Mouse (Mus musculus): ENCODE measurements at regions not wholly inside any gene's neighbourhood (a gene's known extent, or its start where the extent isn't known, plus 50 kb on each side); places are given as distances from the start of the nearest gene placed in this dataset.

DNA sequence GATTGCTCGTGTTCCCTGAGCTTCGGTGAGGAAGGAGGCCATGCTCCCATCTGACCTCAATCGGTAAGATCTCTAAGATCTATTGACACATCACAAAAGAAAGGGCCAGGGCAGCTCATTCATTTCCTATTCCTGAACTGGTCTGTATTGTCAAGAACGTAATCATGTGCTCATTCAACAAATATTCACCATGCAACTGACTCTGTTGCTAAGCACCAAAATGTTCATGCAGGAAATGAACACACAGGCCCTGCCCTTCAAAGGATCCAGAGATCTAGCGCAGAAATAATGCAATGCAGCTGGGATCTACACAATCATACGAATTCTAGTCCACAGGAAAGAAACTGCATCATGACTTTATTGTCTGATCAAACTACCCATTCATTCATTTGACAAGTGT, 413.3 kb downstream of the Lrig3 start:
- peaks cover 10% of the 10 kb centered on the region; the same call in 1 of the 2 replicates for H3K4me1 ChIP-seq (ENCODE audit: control insufficient read depth, insufficient read depth, low read length)
- H3K27me3 ChIP-seq (ENCODE audit: control insufficient read depth, insufficient read depth, low read length) = no peaks in the 10 kb centered on the region
- H3K36me3 ChIP-seq (ENCODE audit: control insufficient read depth, insufficient read depth, low read length) = no peaks in the 10 kb centered on the region
- WGBS = 15% methylated on average over 6 of the region's 6 CpGs
- DNase-seq (peak; percentile 46), ATAC-seq (ENCODE audit: low FRiP score, low TSS enrichment) (no peak)
- no peaks in the 10 kb centered on the region for H3K9me3 ChIP-seq (ENCODE audit: control insufficient read depth, low read length)
- no peak overlapping the region for H3K4me2 ChIP-seq (ENCODE audit: low read length)
- H3K27ac ChIP-seq (replicated peaks; ENCODE audit: low read depth, low read length) = 0 out of 2 replicates have a peak overlapping the region, but pooled peaks have one; percentile 17
- H3K9ac ChIP-seq (replicated peaks; ENCODE audit: low read length) = no peak overlapping the region
- H3K4me3 ChIP-seq (replicated peaks; ENCODE audit: low read depth, low read length) = no peak overlapping the region

GRCm38 (mm10) chr10:126373906-126374305, 407.9 kb downstream of the Lrig3 start:
- no peak for ATAC-seq (ENCODE audit: low FRiP score, low TSS enrichment)
- DNase-seq = no peak
- Histone ChIP-seq H3K4me3 (replicated peaks; ENCODE audit: low read depth, low read length) (no peak overlapping the region), H3K27ac (replicated peaks; ENCODE audit: low read depth, low read length) (no peak overlapping the region), H3K9me3 (ENCODE audit: control insufficient read depth, low read length) (no peaks in the 10 kb centered on the region), H3K4me2 (ENCODE audit: low read length) (no peak overlapping the region), H3K36me3 (ENCODE audit: control insufficient read depth, insufficient read depth, low read length) (no peaks in the 10 kb centered on the region), H3K4me1 (ENCODE audit: control insufficient read depth, insufficient read depth, low read length) (0 out of 2 replicates have a peak, but pooled peaks cover 5% of the 10 kb centered on the region), H3K27me3 (ENCODE audit: control insufficient read depth, insufficient read depth, low read length) (no peaks in the 10 kb centered on the region), H3K9ac (replicated peaks; ENCODE audit: low read length) (no peak overlapping the region)
- WGBS = 66% methylated on average over 6 of the region's 6 CpGs

DNA sequence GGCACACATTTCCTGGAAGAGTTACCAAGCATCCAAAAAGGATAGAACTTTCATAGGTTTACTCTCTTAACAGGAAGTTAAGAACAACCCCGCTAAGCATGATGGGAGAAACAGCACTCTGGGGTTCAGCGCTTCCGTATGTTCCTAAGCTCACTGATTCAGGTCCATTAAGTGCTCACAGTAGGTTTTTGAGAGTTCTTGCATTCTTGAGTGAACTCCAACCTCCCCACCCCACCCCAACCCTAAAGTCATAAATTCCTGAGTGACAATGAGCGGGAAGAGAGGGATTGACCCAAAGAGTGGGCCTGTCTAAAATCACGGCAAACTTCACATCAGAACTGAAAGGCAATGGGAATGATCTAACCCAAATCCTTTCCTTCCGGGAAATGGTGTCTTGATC, 405.9 kb downstream of the Lrig3 start:
- Histone ChIP-seq H3K9ac (replicated peaks; ENCODE audit: low read length) (no peak overlapping the region), H3K9me3 (ENCODE audit: control insufficient read depth, low read length) (no peaks in the 10 kb centered on the region), H3K27ac (replicated peaks; ENCODE audit: low read depth, low read length) (no peak overlapping the region), H3K36me3 (ENCODE audit: control insufficient read depth, insufficient read depth, low read length) (no peaks in the 10 kb centered on the region), H3K4me2 (ENCODE audit: low read length) (no peak overlapping the region), H3K27me3 (ENCODE audit: control insufficient read depth, insufficient read depth, low read length) (no peaks in the 10 kb centered on the region), H3K4me3 (replicated peaks; ENCODE audit: low read depth, low read length) (no peak overlapping the region), H3K4me1 (ENCODE audit: control insufficient read depth, insufficient read depth, low read length) (0 out of 2 replicates have a peak, but pooled peaks cover 4% of the 10 kb centered on the region)
- 92% methylated on average over 6 of the region's 6 CpGs for WGBS
- DNase-seq = no peak
- no peak for ATAC-seq (ENCODE audit: low FRiP score, low TSS enrichment)

DNA sequence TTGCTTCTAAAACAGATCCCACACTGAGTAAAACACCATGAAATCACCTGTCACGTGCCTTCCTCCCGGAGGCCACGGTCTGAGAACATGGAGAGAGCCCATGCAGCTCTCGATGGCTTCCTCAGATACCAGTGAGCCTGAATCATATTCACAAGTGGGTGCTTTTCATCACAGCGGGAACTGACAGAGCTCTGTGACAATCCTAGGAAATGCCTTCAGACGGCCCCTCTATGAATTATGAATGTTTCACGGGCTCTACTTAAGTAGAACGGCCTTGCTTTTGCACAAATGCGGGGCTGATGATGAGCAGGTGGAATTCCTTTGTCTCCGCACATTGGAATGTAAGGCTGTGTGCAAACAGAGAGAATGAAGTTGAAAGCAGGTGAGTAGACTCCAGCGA, 383.1 kb downstream of the Lrig3 start:
- DNase-seq = peak; percentile 76
- 42% methylated on average over 11 of the region's 11 CpGs for WGBS

GRCm38 (mm10) chr10:126337426-126337825, 371.5 kb downstream of the Lrig3 start:
- WGBS = 72% methylated on average over 4 of the region's 4 CpGs
- no peaks in the 10 kb centered on the region for H3K27me3 ChIP-seq (ENCODE audit: control insufficient read depth, insufficient read depth, low read length)
- H3K9ac ChIP-seq (replicated peaks; ENCODE audit: low read length) = no peak overlapping the region
- no peaks in the 10 kb centered on the region for H3K9me3 ChIP-seq (ENCODE audit: control insufficient read depth, low read length)
- H3K4me1 ChIP-seq (ENCODE audit: control insufficient read depth, insufficient read depth, low read length) = no peaks in the 10 kb centered on the region
- H3K27ac ChIP-seq (replicated peaks; ENCODE audit: low read depth, low read length) = no peak overlapping the region
- no peaks in the 10 kb centered on the region for H3K36me3 ChIP-seq (ENCODE audit: control insufficient read depth, insufficient read depth, low read length)
- DNase-seq (no peak), ATAC-seq (ENCODE audit: low FRiP score, low TSS enrichment) (no peak)
- no peak overlapping the region for H3K4me3 ChIP-seq (replicated peaks; ENCODE audit: low read depth, low read length)
- no peak overlapping the region for H3K4me2 ChIP-seq (ENCODE audit: low read length)

More for the DNA sequence above, 383.1 kb downstream of the Lrig3 start:
- Histone ChIP-seq H3K27me3 (ENCODE audit: control insufficient read depth, insufficient read depth, low read length) (no peaks in the 10 kb centered on the region), H3K36me3 (ENCODE audit: control insufficient read depth, insufficient read depth, low read length) (no peaks in the 10 kb centered on the region), H3K4me1 (ENCODE audit: control insufficient read depth, insufficient read depth, low read length) (0 out of 2 replicates have a peak, but pooled peaks cover 2% of the 10 kb centered on the region), H3K4me2 (ENCODE audit: low read length) (no peak overlapping the region; the same call in 1 of the 2 replicates), H3K27ac (replicated peaks; ENCODE audit: low read depth, low read length) (peak overlapping the region; percentile 72), H3K9ac (replicated peaks; ENCODE audit: low read length) (no peak overlapping the region), H3K4me3 (replicated peaks; ENCODE audit: low read depth, low read length) (no peak overlapping the region), H3K9me3 (ENCODE audit: control insufficient read depth, low read length) (no peaks in the 10 kb centered on the region)
- peak; percentile 63; the same call in 1 of the 2 replicates for ATAC-seq (ENCODE audit: low FRiP score, low TSS enrichment)

DNA sequence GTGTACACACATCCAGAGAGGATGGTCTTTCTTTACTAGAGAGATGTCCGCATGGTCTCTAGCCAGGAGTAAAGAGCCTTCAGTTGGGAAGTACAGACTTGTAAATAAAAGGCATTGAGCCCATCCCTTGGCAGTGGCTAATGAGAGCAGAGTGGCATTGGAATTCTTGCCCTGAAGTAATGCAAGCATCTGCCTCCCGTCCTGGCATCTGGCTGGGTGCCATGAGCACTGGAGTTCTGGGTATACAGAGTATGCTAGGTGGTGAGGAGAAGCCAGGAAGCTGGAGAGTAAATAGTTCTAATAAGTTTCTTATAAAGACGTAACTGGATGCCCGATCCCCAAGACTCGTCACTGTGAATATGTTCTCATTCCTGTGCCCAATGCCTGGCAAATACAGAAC, 367.8 kb downstream of the Lrig3 start:
- Histone ChIP-seq H3K27ac (replicated peaks; ENCODE audit: low read depth, low read length) (no peak overlapping the region), H3K4me3 (replicated peaks; ENCODE audit: low read depth, low read length) (no peak overlapping the region), H3K36me3 (ENCODE audit: control insufficient read depth, insufficient read depth, low read length) (no peaks in the 10 kb centered on the region), H3K4me2 (ENCODE audit: low read length) (no peak overlapping the region), H3K4me1 (ENCODE audit: control insufficient read depth, insufficient read depth, low read length) (0 out of 2 replicates have a peak, but pooled peaks cover 2% of the 10 kb centered on the region), H3K9me3 (ENCODE audit: control insufficient read depth, low read length) (no peaks in the 10 kb centered on the region), H3K27me3 (ENCODE audit: control insufficient read depth, insufficient read depth, low read length) (no peaks in the 10 kb centered on the region), H3K9ac (replicated peaks; ENCODE audit: low read length) (no peak overlapping the region)
- no peak for DNase-seq
- no peak for ATAC-seq (ENCODE audit: low FRiP score, low TSS enrichment)
- WGBS = 86% methylated on average over 5 of the region's 5 CpGs

DNA sequence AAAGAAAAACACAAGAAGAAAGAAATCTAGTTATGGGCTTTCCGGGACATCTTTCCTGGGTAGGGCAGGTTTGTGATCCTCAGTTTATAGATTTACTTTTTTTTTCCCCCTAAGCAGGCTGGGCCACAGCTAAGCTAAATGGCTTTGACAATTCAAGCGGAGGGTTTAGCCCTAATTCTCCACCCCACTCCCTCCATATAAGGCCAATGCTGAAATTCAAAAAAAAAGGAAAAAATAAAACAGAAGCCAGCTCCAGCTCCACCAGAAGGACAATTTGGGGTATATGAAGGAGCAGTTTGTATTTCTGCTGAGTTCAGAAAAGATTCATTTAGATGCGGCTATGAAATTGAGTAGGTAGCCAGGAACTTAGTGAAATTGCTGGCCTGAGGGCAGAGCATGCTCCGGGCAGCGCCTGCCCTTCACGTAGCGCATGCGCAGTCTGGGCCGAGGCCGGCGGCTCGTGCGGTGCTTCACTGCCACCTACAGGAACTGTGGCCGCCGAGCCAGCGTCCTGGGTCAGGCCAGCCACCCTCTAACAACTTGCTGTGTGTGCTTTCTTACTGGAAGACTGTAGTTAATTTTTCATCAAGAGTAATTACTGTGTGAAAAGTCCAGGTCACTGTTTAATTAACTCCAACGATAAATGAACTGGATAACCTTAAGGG, 364.5 kb downstream of the Lrig3 start:
- H3K9ac ChIP-seq (replicated peaks; ENCODE audit: low read length) = no peak overlapping the region; the same call in 1 of the 2 replicates
- H3K4me3 ChIP-seq (replicated peaks; ENCODE audit: low read depth, low read length) = no peak overlapping the region
- WGBS = 5% methylated on average over 17 of the region's 17 CpGs

DNA sequence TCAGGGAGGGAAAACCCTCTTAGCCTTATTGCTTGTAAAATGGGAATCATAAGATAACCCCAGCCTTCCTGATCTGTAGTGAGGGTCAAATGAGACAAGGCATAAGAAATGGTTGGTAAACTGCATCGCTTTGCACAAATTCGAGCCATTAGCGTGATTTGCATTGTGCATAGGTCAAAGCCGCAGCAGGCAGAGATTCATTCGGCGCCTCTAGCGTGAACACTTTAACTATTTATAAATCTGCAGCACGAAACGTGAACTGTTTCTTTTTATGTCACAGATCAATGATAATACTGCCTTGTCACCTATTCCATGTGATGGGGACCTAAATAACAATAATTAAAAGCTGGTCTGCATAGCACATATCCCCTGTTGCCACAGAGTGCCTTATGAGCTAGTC, 354.9 kb downstream of the Lrig3 start:
- ATAC-seq (ENCODE audit: low FRiP score, low TSS enrichment) (no peak), DNase-seq (peak; percentile 50)
- H3K27me3 ChIP-seq (ENCODE audit: control insufficient read depth, insufficient read depth, low read length) = no peaks in the 10 kb centered on the region
- H3K4me2 ChIP-seq (ENCODE audit: low read length) = no peak overlapping the region
- no peaks in the 10 kb centered on the region for H3K9me3 ChIP-seq (ENCODE audit: control insufficient read depth, low read length)
- no peak overlapping the region for H3K4me3 ChIP-seq (replicated peaks; ENCODE audit: low read depth, low read length)
- WGBS = 65% methylated on average over 9 of the region's 9 CpGs
- H3K9ac ChIP-seq (replicated peaks; ENCODE audit: low read length) = no peak overlapping the region
- no peaks in the 10 kb centered on the region for H3K36me3 ChIP-seq (ENCODE audit: control insufficient read depth, insufficient read depth, low read length)
- H3K27ac ChIP-seq (replicated peaks; ENCODE audit: low read depth, low read length) = no peak overlapping the region
- H3K4me1 ChIP-seq (ENCODE audit: control insufficient read depth, insufficient read depth, low read length) = no peaks in the 10 kb centered on the region

More for the DNA sequence above, 364.5 kb downstream of the Lrig3 start:
- Histone ChIP-seq H3K4me1 (ENCODE audit: control insufficient read depth, insufficient read depth, low read length) (0 out of 2 replicates have a peak, but pooled peaks cover 2% of the 10 kb centered on the region), H3K27me3 (ENCODE audit: control insufficient read depth, insufficient read depth, low read length) (no peaks in the 10 kb centered on the region), H3K9me3 (ENCODE audit: control insufficient read depth, low read length) (no peaks in the 10 kb centered on the region), H3K36me3 (ENCODE audit: control insufficient read depth, insufficient read depth, low read length) (no peaks in the 10 kb centered on the region), H3K27ac (replicated peaks; ENCODE audit: low read depth, low read length) (no peak overlapping the region), H3K4me2 (ENCODE audit: low read length) (peak overlapping the region; percentile 35)
- DNase-seq (peak; percentile 94), ATAC-seq (ENCODE audit: low FRiP score, low TSS enrichment) (peak; percentile 92)

DNA sequence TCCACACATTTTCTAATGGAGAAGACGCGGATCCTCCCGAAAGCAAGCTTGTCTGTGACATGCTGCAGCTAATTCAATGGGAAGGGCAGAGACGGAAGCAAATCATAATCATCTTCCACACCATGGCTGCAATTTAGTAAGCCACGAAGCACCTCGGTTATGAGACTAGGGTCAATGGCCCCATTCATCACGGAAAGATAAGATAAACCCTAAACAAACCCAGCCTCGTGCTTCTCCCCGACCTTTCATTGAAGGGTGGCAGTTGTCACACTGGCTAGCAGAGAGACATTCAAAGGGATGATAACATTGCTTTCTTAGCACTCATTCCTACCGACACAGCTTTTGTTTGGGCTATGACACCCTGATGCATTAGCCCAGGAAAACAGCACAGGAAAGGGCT, 353.8 kb downstream of the Lrig3 start:
- ATAC-seq (ENCODE audit: low FRiP score, low TSS enrichment) (no peak), DNase-seq (no peak)
- Histone ChIP-seq H3K9me3 (ENCODE audit: control insufficient read depth, low read length) (no peaks in the 10 kb centered on the region), H3K4me1 (ENCODE audit: control insufficient read depth, insufficient read depth, low read length) (no peaks in the 10 kb centered on the region), H3K36me3 (ENCODE audit: control insufficient read depth, insufficient read depth, low read length) (no peaks in the 10 kb centered on the region), H3K4me3 (replicated peaks; ENCODE audit: low read depth, low read length) (no peak overlapping the region), H3K27me3 (ENCODE audit: control insufficient read depth, insufficient read depth, low read length) (no peaks in the 10 kb centered on the region), H3K9ac (replicated peaks; ENCODE audit: low read length) (no peak overlapping the region), H3K27ac (replicated peaks; ENCODE audit: low read depth, low read length) (no peak overlapping the region), H3K4me2 (ENCODE audit: low read length) (no peak overlapping the region)
- WGBS = 83% methylated on average over 10 of the region's 10 CpGs

Measured in midbrain, embryonic 14.5 days (tissue).